ENCODE assay signal across 8 mouse cellular contexts in genomic region chr8:111439189-111439588, GRCm38 (mm10). TPM values are rescaled to one million over a fixed set of nuclear protein-coding genes. Genes with fewer than 3 reads are reported as not detected.
DNase-seq lines count a peak whose midpoint lies in the region; ATAC-seq and TF ChIP-seq lines count a peak whose summit lies in the region.

No protein-coding gene starts in this region.

- peak; percentile 64 for DNase-seq in CD4-positive helper T cell, adult 2 months (ENCODE audit: low read depth, low spot score)
- peak; percentile 42 for DNase-seq in T-cell, adult 2 months (ENCODE audit: low spot score)
- DNase-seq in cerebellum, postnatal 25 days: peak; percentile 85 to 89
- DNase-seq in kidney, postnatal 25 days: peak; percentile 79 to 90
- DNase-seq in liver, embryonic 14.5 days (ENCODE audit: low read depth in 3 of 3, low spot score in 3 of 3): peak; percentile 24 to 36 (median 34)
- DNase-seq in retina, postnatal 1 day: peak; percentile 73
- DNase-seq in urinary bladder, postnatal 14 days (ENCODE audit: low spot score): peak; percentile 87

- no peak overlapping the region for H3K27ac ChIP-seq in liver, embryonic 14.5 days

- no peaks in the 10 kb centered on the region for H3K36me3 ChIP-seq in liver, embryonic 14.5 days (replicated peaks; ENCODE audit: control insufficient read depth, insufficient read depth, low read depth)

- H3K4me3 ChIP-seq in liver, embryonic 14.5 days (ENCODE audit: insufficient read depth in 1 of 2, low read depth in 2 of 2, low read length in 2 of 2): no peak overlapping the region

- no peaks in the 10 kb centered on the region for H3K4me1 ChIP-seq in liver, embryonic 14.5 days (replicated peaks; ENCODE audit: control insufficient read depth in 2 of 2, insufficient read depth in 2 of 2, low read length in 1 of 2)

- TF ChIP-seq EP300 in liver, embryonic 14.5 days (IDR thresholded peaks at IDR 0.05; ENCODE audit: low read depth): no peak

- H3K9ac ChIP-seq in liver, embryonic 14.5 days (replicated peaks): no peak overlapping the region

- TF ChIP-seq CTCF in liver, embryonic 14.5 days (IDR thresholded peaks at IDR 0.05; ENCODE audit: low read depth): peak; percentile 67

- no peaks in the 10 kb centered on the region for H3K27me3 ChIP-seq in liver, embryonic 14.5 days (ENCODE audit: control insufficient read depth, insufficient read depth, low read length)

- ATAC-seq in granulocyte monocyte progenitor cell, adult 5-6 weeks (replicated peaks; ENCODE audit: poor library complexity, severe bottlenecking): peak; percentile 79
- ATAC-seq in liver, embryonic 14.5 days (ENCODE audit: insufficient read depth): no peak

- WGBS in liver, embryonic 14.5 days (ENCODE audit: insufficient replicate concordance): 12% methylated on average over 9 of the region's 9 CpGs

- H3K9me3 ChIP-seq in liver, embryonic 14.5 days (ENCODE audit: control insufficient read depth, low read length): no peaks in the 10 kb centered on the region

- H3K4me2 ChIP-seq in liver, embryonic 14.5 days (ENCODE audit: low read depth): no peak overlapping the region

RNA-seq across cellular contexts. Expression of gene Fa2h, which starts 45.6 kb away (rescaled TPM):
- total RNA-seq in granulocyte monocyte progenitor cell, adult 5-6 weeks (2014; fragmentation: Nextera tagmentation): not detected in 2 replicates
- total RNA-seq in granulocyte monocyte progenitor cell, adult 5-6 weeks (2017): not detected in 2 replicates
- polyA plus RNA-seq in liver, embryonic 14.5 days (2012; rRNA removed): 0.02 and 0.08 TPM in 2 replicates
- 0.05 TPM in 1 of 2 replicates, not detected in the other for polyA plus RNA-seq in liver, embryonic 14.5 days (2014; fragmentation: Nextera tagmentation; extraction: Ambion mirVana)

Comparison
In these comparisons a context has a peak if more than half of its experiments do, and no peak if none do; other contexts are left out.
1. DNase-seq: peak in every context shown above with its lines; median percentile 87 in cerebellum, postnatal 25 days; 87 in urinary bladder, postnatal 14 days; 84 in kidney, postnatal 25 days; 73 in retina, postnatal 1 day; 64 in CD4-positive helper T cell, adult 2 months; 42 in T-cell, adult 2 months; 34 in liver, embryonic 14.5 days.